Mouse (Mus musculus): ENCODE data around the gene Ccdc51. TPM values are rescaled to one million over a fixed set of nuclear protein-coding genes. Genes with fewer than 3 reads are reported as not detected.

Ccdc51 gene
- polyA plus RNA-seq, 1 experiment from 2014 or later: 15.3 TPM

DNA sequence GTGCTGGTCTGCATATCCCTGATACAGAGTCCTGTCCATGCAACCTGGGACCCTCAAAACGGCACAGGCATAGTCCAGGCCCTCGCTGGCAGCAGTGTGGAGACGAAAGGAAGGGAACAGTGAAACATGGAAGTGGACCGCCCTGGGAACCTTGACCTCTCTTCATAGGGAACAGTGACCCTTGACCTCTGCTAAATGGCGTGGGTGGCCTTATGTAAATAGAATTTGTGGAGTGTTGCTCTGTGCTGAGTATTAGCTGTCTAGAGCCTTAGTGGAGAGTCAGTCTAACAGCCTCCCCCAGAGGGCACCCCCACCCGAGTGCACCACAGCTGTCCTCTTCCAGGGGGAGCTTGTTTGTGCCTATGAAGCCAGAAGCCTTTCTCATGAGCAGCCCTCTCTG lies 10.5 kb downstream of the Ccdc51 start:
- H3K36me3 ChIP-seq: peaks cover 38% of the 10 kb centered on the region
- ATAC-seq: peak; percentile 41
- H3K27me3 ChIP-seq (replicated peaks): peaks cover 54% of the 10 kb centered on the region
- H3K27ac ChIP-seq: peak overlapping the region; percentile 70
- peaks cover 46% of the 10 kb centered on the region for H3K4me1 ChIP-seq
- no peaks in the 10 kb centered on the region for H3K9me3 ChIP-seq (replicated peaks)
- no peak overlapping the region for H3K4me2 ChIP-seq
- H3K9ac ChIP-seq: no peak overlapping the region
- no peak overlapping the region for H3K4me3 ChIP-seq
- 65% methylated on average over 6 of the region's 6 CpGs for WGBS (ENCODE audit: insufficient replicate concordance)

DNA sequence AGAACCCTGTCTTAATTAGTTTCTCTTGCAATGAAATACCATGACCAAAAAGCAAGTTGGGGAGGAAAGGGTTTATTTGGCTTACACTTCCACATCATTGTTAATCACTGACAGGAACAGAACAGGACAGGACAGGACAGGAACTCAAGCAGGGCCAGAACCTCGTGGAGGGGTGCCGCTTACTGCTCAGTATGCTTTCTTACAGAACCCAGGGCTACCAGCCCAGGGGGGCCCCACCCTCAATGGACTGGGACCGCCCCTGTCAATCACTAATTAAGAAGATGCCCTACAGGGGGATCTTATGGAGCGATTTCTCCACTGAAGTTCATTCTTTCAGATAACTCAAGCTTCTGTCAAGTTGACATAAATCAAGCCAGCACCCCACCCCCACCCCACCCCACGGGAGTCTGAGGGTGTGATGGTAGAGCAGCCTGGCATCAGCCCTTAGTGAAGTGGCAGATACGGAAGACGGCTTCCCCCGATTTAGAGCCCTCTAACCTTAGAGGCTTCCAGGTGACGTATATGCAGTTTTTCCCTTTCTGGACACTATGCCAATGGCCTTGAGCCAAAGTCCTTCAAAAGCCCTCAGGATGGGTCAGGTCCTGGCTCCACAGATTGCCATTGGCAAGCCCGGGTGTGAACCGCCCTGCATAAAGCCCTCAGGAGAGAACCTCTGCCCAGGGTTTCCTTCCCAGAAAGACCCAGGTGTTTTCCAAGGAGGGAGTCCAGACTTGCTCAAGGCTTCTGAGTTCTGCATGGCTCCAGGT lies 11.7 kb downstream of the Ccdc51 start:
- H3K4me1 ChIP-seq: peaks cover 50% of the 10 kb centered on the region
- H3K9ac ChIP-seq: no peak overlapping the region
- H3K4me3 ChIP-seq: peak overlapping the region; percentile 60; the same call in 1 of the 2 replicates
- H3K36me3 ChIP-seq: peaks cover 37% of the 10 kb centered on the region
- peak overlapping the region; percentile 72 for H3K27ac ChIP-seq
- peak overlapping the region; percentile 74 for H3K4me2 ChIP-seq
- H3K27me3 ChIP-seq (replicated peaks): peaks cover 66% of the 10 kb centered on the region
- WGBS (ENCODE audit: insufficient replicate concordance): 35% methylated on average over 11 of the region's 11 CpGs
- ATAC-seq: no peak
- no peaks in the 10 kb centered on the region for H3K9me3 ChIP-seq (replicated peaks)

DNA sequence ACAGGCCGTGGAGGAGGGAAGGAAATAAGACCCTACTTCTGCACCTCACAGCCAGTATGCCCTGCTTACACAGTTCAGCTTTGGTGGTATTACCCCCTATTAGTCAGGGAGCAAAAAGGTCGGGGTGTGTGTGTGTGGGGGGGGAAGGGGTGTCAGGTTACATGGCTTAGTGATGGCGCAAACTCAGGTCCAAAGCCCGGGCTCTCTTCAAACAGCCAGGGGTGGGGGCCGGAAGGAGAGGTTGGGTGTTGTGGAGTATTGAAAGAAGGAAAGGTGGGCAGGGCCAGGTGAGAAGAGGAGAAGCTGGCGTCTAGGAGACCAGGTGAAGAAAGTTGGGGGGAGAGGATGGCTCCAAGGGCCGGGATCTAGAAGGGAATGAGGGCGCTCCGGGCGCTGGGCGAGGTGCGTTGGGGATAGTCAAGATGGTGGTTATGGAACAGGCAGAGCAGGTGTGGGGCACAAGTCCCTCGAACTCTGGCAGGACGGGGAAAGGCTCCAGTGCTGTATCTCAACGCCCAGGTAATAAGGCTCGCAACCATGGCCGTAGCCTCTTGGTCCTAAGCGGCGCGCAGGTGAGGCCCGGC lies 12.4 kb downstream of the Ccdc51 start:
- Histone ChIP-seq H3K36me3 (peaks cover 30% of the 10 kb centered on the region), H3K27me3 (replicated peaks) (peaks cover 67% of the 10 kb centered on the region), H3K9ac (peak overlapping the region; percentile 63), H3K9me3 (replicated peaks) (no peaks in the 10 kb centered on the region), H3K27ac (peak overlapping the region; percentile 84), H3K4me1 (peaks cover 53% of the 10 kb centered on the region), H3K4me2 (peak overlapping the region; percentile 74), H3K4me3 (peak overlapping the region; percentile 60)
- peak; percentile 24 for ATAC-seq
- 7% methylated on average over 21 of the region's 21 CpGs for WGBS (ENCODE audit: insufficient replicate concordance)

DNA sequence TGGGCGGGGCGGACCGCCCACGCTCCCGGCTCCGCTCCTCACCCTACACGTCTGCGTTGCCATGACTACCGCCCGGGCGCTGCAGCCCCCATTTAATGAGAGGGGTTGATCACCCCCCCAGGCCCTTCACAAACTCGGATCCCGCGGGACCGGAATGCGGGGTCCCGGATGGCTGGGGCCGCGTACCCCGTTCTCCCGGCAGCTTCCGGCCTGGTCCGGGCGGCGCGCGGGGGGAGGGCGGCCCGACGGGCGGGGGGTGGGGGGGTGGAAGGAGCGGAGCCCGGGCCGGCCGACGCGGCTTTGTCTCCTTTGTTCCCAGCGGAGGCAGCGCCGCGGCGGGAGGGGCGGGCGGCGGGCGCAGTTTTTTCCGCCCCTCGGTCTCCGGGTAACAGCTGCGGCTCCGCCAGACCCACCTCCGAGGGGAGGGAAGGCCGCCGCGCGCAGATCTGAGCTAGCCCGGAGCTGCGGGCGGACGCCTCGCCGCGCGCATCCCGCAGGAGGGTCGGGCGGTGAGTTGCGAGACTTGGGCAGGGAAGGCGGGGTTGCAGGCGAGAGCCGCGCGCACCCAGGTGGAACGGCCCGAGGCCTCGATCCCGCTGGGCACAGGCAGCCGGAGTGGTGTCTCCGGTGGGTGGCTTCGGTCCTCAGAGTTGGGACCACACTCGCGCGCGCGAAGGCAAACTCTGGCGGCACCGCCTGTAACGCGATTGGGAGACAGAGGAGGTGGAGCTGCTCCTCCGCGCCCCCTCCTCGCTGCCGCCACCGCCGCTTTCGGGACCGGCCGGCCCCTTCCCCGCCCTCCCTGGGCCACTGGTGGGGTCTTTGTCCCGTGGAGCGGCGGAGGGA lies 13.1 kb downstream of the Ccdc51 start, which contains the start of gene Plxnb1:
Gene Plxnb1, plus strand, starts transcription at position 253 of the 846 bp plus-strand sequence.
- WGBS (ENCODE audit: insufficient replicate concordance): under 1% methylated on average over 96 of the region's 102 CpGs
- H3K4me3 ChIP-seq: peak within 1 kb of the TSS; percentile 60
- H3K27me3 ChIP-seq (replicated peaks): peaks cover 67% of the 10 kb centered on the region
- H3K4me2 ChIP-seq: peak within 1 kb of the TSS; percentile 74
- H3K36me3 ChIP-seq: peaks cover 26% of the 10 kb centered on the region
- peak within 1 kb of the TSS; percentile 84 for H3K27ac ChIP-seq
- H3K4me1 ChIP-seq: peaks cover 53% of the 10 kb centered on the region
- peak within 1 kb of the TSS; percentile 63 for H3K9ac ChIP-seq
- ATAC-seq: peak; percentile 9; the same call in 1 of the 2 replicates
- no peaks in the 10 kb centered on the region for H3K9me3 ChIP-seq (replicated peaks)

DNA sequence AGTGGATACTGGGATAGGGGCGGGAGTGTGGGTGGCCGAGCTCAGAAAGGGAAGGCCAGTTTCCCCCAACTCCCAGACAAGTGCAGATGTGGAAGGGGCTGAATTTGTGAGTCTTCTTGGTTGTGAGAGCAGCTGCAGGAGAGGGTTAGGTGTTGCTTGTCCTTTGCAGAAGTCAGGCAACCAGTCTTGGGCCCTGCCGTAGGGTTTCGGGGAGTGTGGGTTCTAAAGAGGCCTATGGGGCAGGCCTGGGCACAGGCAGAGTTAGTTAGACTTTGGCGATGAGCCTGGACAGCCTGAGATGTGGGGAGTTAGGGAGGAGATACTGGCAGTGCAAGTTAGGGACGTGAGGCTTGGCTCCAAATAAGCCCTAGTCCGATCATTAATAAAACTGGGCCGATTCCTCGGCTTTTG lies 14.0 kb downstream of the Ccdc51 start:
- H3K36me3 ChIP-seq: peaks cover 24% of the 10 kb centered on the region
- no peak for ATAC-seq
- 59% methylated on average over 9 of the region's 9 CpGs for WGBS (ENCODE audit: insufficient replicate concordance)
- H3K9ac ChIP-seq: peak overlapping the region; percentile 4; the same call in 1 of the 2 replicates
- peaks cover 67% of the 10 kb centered on the region for H3K27me3 ChIP-seq (replicated peaks)
- H3K27ac ChIP-seq: peak overlapping the region; percentile 84
- peak overlapping the region; percentile 60 for H3K4me3 ChIP-seq
- peak overlapping the region; percentile 74 for H3K4me2 ChIP-seq
- no peaks in the 10 kb centered on the region for H3K9me3 ChIP-seq (replicated peaks)
- H3K4me1 ChIP-seq: peaks cover 48% of the 10 kb centered on the region

DNA sequence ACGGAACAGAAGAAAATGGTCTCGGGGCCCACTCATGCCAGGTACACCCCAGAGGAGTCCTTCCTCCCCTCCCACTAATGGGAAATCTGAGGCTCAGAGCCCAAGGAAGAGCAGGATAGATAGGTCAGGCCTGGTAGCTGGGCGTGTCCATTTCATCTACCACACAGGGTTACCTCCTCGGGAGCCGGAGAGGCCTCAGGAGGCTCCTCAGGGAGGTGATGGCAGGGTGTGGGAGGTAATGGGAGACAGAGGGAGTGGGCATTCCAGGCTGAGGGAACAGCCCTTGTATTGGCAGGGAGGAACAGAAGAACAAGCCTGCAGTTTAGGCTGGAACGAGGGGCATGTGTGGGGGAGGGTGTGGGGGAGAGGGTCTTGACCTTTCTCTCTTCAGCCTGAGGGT lies 14.6 kb downstream of the Ccdc51 start:
- no peaks in the 10 kb centered on the region for H3K9me3 ChIP-seq (replicated peaks)
- WGBS (ENCODE audit: insufficient replicate concordance): 59% methylated on average over 6 of the region's 6 CpGs
- H3K4me2 ChIP-seq: peak overlapping the region; percentile 74
- peaks cover 22% of the 10 kb centered on the region for H3K36me3 ChIP-seq
- peak overlapping the region; percentile 4 for H3K9ac ChIP-seq
- peak overlapping the region; percentile 84; the same call in 1 of the 2 replicates for H3K27ac ChIP-seq
- H3K27me3 ChIP-seq (replicated peaks): peaks cover 67% of the 10 kb centered on the region
- no peak for ATAC-seq
- peaks cover 48% of the 10 kb centered on the region for H3K4me1 ChIP-seq
- peak overlapping the region; percentile 60 for H3K4me3 ChIP-seq

DNA sequence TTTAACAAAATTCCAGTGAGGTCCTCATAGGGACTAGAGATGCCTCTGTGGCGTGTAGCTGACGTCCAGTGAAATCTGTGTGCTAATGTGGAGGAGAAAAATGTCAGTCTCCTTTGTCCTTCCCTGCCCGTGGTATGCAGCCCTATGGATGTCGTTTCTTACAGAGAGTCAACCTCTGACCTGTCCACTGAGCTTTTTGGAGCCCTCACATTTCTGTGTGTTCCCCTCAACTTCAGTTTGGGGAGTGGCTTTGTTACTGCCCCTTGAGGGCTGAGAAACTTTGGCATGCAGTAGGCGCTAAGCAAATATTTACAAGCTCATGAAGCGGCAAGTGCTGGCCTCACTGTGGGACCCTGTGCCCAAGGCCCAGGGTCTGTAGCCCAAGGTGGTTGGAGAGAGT lies 15.0 kb downstream of the Ccdc51 start:
- Histone ChIP-seq H3K27me3 (replicated peaks) (peaks cover 67% of the 10 kb centered on the region), H3K4me1 (peaks cover 48% of the 10 kb centered on the region), H3K9ac (no peak overlapping the region), H3K36me3 (peaks cover 22% of the 10 kb centered on the region), H3K9me3 (replicated peaks) (no peaks in the 10 kb centered on the region), H3K27ac (peak overlapping the region; percentile 64), H3K4me3 (no peak overlapping the region), H3K4me2 (peak overlapping the region; percentile 74)
- WGBS (ENCODE audit: insufficient replicate concordance): 55% methylated on average over 6 of the region's 6 CpGs
- ATAC-seq: no peak

DNA sequence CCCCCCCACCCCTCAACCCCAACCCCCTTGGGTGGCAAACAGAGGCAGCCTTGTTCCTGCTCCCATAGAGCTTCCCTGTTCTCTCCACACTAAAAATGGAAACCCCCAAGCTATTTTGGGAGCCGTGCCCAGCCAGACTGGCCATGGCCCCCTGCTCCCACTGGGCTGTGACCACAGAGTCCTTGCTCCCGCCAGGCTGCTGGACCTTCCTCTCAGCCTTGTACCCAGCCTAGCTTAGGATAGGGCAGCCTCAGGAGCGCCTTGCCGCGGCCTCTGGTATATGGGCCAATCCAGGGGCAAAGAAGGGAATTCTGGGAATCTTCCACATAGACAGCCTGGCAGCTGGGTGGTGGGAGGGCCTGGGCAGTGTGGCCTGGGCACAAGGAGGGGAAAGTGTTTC lies 15.5 kb downstream of the Ccdc51 start:
- Histone ChIP-seq H3K27ac (peak overlapping the region; percentile 64), H3K9me3 (replicated peaks) (no peaks in the 10 kb centered on the region), H3K4me2 (peak overlapping the region; percentile 74), H3K4me3 (no peak overlapping the region), H3K4me1 (peaks cover 48% of the 10 kb centered on the region), H3K27me3 (replicated peaks) (peaks cover 62% of the 10 kb centered on the region), H3K9ac (no peak overlapping the region), H3K36me3 (peaks cover 22% of the 10 kb centered on the region)
- WGBS (ENCODE audit: insufficient replicate concordance): 71% methylated on average over 5 of the region's 5 CpGs
- ATAC-seq: no peak

DNA sequence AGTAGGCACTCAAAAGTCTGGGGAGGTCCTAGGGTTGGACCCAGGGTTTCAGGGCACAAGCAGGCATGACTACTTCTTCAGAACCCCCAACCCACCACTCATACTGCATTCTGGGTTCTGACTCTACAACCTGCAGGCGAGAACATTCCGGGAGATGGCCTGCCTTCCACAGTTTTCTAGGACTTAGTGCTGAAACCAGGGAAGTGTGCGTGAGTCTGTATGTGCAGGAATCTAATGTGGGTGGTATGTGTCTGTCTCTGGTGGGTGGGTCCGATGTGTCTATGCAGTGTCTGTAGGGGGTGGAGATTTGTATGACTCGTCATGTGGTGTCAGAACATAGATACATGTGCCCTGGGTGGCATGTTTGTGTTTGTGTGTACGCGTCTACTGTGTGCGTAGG lies 16.1 kb downstream of the Ccdc51 start:
- Histone ChIP-seq H3K9me3 (replicated peaks) (no peaks in the 10 kb centered on the region), H3K9ac (no peak overlapping the region), H3K27ac (peak overlapping the region; percentile 64; the same call in 1 of the 2 replicates), H3K4me2 (peak overlapping the region; percentile 74; the same call in 1 of the 2 replicates), H3K4me3 (no peak overlapping the region), H3K4me1 (peaks cover 45% of the 10 kb centered on the region), H3K36me3 (peaks cover 25% of the 10 kb centered on the region), H3K27me3 (replicated peaks) (peaks cover 57% of the 10 kb centered on the region)
- no peak for ATAC-seq
- 75% methylated on average over 8 of the region's 8 CpGs for WGBS (ENCODE audit: insufficient replicate concordance)

DNA sequence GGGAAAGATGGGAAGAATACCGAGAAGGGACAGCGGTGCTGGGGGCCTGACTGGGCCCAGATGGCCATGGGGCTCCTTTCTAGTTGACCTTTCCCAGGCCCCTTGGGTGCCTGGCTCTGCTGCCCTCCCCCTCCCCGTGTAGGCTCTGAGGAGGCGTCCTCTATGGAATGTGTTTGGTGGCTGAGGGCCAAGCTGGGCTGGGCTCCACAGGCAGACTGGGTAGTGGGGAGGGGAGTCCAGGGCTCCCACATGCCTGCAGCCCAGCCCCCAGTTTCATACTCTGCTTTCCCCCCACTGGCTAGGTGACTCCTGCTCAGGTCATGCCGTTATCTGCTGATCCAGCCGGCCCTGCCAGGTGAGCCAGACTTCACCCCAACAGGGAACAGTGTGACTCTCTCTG lies 16.7 kb downstream of the Ccdc51 start:
- Histone ChIP-seq H3K4me2 (0 out of 2 replicates have a peak overlapping the region, but pooled peaks have one; percentile 9), H3K4me1 (peaks cover 39% of the 10 kb centered on the region), H3K27me3 (replicated peaks) (peaks cover 51% of the 10 kb centered on the region), H3K9ac (no peak overlapping the region), H3K9me3 (replicated peaks) (no peaks in the 10 kb centered on the region), H3K4me3 (no peak overlapping the region), H3K27ac (no peak overlapping the region), H3K36me3 (peaks cover 28% of the 10 kb centered on the region)
- no peak for ATAC-seq
- WGBS (ENCODE audit: insufficient replicate concordance): 65% methylated on average over 6 of the region's 6 CpGs

DNA sequence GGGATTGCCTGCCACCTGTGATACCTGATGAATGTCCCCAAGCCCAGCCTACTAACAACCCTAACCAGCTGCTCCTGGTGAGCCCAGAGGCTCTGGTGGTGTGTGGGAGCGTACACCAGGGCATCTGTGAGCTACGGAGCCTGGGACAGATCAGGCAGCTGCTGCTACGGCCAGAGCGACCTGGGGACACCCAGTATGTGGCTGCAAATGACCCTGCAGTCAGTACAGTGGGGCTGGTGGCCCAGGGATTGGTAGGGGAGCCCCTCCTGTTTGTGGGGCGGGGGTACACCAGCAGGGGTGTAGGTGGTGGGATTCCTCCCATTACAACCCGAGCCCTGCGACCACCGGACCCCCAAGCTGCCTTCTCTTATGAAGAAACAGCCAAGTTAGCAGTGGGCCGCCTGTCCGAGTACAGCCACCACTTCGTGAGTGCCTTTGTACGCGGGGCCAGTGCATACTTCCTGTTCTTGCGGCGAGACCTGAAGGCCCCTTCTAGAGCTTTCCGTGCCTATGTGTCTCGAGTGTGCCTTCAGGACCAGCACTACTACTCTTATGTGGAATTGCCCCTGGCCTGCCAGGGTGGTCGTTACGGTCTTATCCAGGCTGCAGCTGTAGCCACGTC lies 18.1 kb downstream of the Ccdc51 start:
- no peaks in the 10 kb centered on the region for H3K9me3 ChIP-seq (replicated peaks)
- H3K27me3 ChIP-seq (replicated peaks): peaks cover 36% of the 10 kb centered on the region
- ATAC-seq: no peak
- no peak overlapping the region for H3K27ac ChIP-seq
- peaks cover 35% of the 10 kb centered on the region for H3K36me3 ChIP-seq
- WGBS (ENCODE audit: insufficient replicate concordance): 64% methylated on average over 20 of the region's 20 CpGs
- H3K4me3 ChIP-seq: no peak overlapping the region
- H3K4me2 ChIP-seq: no peak overlapping the region
- no peak overlapping the region for H3K9ac ChIP-seq
- peaks cover 27% of the 10 kb centered on the region for H3K4me1 ChIP-seq
